Mouse (Mus musculus) adrenal gland, postnatal 10 days (tissue): Measurements from ENCODE around the gene Gm4756. TPM values are rescaled to one million over a fixed set of nuclear protein-coding genes. Genes with fewer than 3 reads are reported as not detected.
"Not testable (repeated sequence)": the region's sequence is repeated elsewhere in the genome, so short reads cannot be mapped to it uniquely, and the experiment has no call there.

Experiments used
- DNase-seq: peaks from one replicate; pipeline ENCODE4 v3.0.0; 2021; ENCODE audit warnings: mixed read lengths
- long read RNA-seq, 2 experiments: library from polyadenylated mRNA; stranded (forward); transcript quantifications; one replicate each; pipeline ENCODE4 v2.0.0; 2021
- total RNA-seq, 2 experiments: library from RNA; stranded (reverse); gene quantifications; 2 replicates each; pipeline ENCODE4 v1.2.3; 2021

The Gm4756 gene
- total RNA-seq: not detected
- long read RNA-seq, experiment 1: 0 reads
- long read RNA-seq, experiment 2: 0 reads

GRCm38 (mm10) chr12:72649611-72650330, at the start of gene Gm4756:
Gene Gm4756 (minus strand): TSS chr12:72649661.
- no peak for DNase-seq

GRCm38 (mm10) chr12:72694901-72695463, 45.5 kb upstream of the Gm4756 start:
- DNase-seq: peak; percentile 18

- DNase-seq: peak; percentile 43
Observed at GRCm38 (mm10) chr12:72694438-72694837, 45.0 kb upstream of the Gm4756 start.

GRCm38 (mm10) chr12:72693895-72694294, 44.4 kb upstream of the Gm4756 start:
- DNase-seq: peak; percentile 54

- not testable (repeated sequence) for DNase-seq
Observed at GRCm38 (mm10) chr12:72688281-72688680, 38.8 kb upstream of the Gm4756 start.

GRCm38 (mm10) chr12:72687741-72688140, 38.3 kb upstream of the Gm4756 start:
- not testable (repeated sequence) for DNase-seq

- not testable (repeated sequence) for DNase-seq
Observed at GRCm38 (mm10) chr12:72686566-72686965, 37.1 kb upstream of the Gm4756 start.

GRCm38 (mm10) chr12:72683612-72684011, 34.2 kb upstream of the Gm4756 start:
- no peak for DNase-seq

- no peak for DNase-seq
Observed at GRCm38 (mm10) chr12:72682511-72683282, 33.2 kb upstream of the Gm4756 start.

GRCm38 (mm10) chr12:72681919-72682318, 32.5 kb upstream of the Gm4756 start:
- no peak for DNase-seq

GRCm38 (mm10) chr12:72679635-72680034, 30.2 kb upstream of the Gm4756 start:
- no peak for DNase-seq

GRCm38 (mm10) chr12:72674820-72675219, 25.4 kb upstream of the Gm4756 start:
- DNase-seq: no peak

GRCm38 (mm10) chr12:72674079-72674797, 24.8 kb upstream of the Gm4756 start:
- no peak for DNase-seq

- DNase-seq: no peak
Observed at GRCm38 (mm10) chr12:72671516-72672135, 22.2 kb upstream of the Gm4756 start.

GRCm38 (mm10) chr12:72670921-72671320, 21.5 kb upstream of the Gm4756 start:
- no peak for DNase-seq

GRCm38 (mm10) chr12:72667868-72668469, 18.5 kb upstream of the Gm4756 start:
- DNase-seq: no peak

GRCm38 (mm10) chr12:72666015-72666414, 16.6 kb upstream of the Gm4756 start:
- DNase-seq: peak; percentile 34

- peak; percentile 96 for DNase-seq
Observed at GRCm38 (mm10) chr12:72664735-72665337, 15.4 kb upstream of the Gm4756 start, which contains the start of gene Dhrs7. Gene Dhrs7 (minus strand): TSS chr12:72664909.

GRCm38 (mm10) chr12:72664020-72664734, 14.7 kb upstream of the Gm4756 start:
- peak; percentile 74 for DNase-seq

- no peak for DNase-seq
Observed at GRCm38 (mm10) chr12:72655775-72656174, 6.3 kb upstream of the Gm4756 start.
